Mouse (Mus musculus) midbrain, embryonic 15.5 days (tissue): Measurements from ENCODE around the gene Cox8a. TPM values are rescaled to one million over a fixed set of nuclear protein-coding genes. Genes with fewer than 3 reads are reported as not detected.

Experiments used
- ATAC-seq: fragments of 200-750 bp; cut with Nextera tagmentation; replicated peaks from 2 replicates; pipeline ENCODE4 v1.8.0; 2017; ENCODE audit warnings: moderate TSS enrichment
- H3K27ac ChIP-seq: fragments of 300-500 bp; sonication (generic); 2 replicates; pipeline ENCODE4 v1.5.1; 2015; ENCODE audit warnings: mild to moderate bottlenecking, inconsistent platforms
- H3K27me3 ChIP-seq: fragments of 300-500 bp; sonication (generic); replicated peaks from 2 replicates; pipeline ENCODE4 v1.6.1; 2015; ENCODE audit warnings: inconsistent platforms
- H3K36me3 ChIP-seq: fragments of 300-500 bp; sonication (generic); replicated peaks from 2 replicates; pipeline ENCODE4 v1.6.1; 2015; ENCODE audit warnings: inconsistent platforms
- H3K4me1 ChIP-seq: fragments of 300-500 bp; sonication (generic); 2 replicates; pipeline ENCODE4 v1.6.1; 2015; ENCODE audit warnings: inconsistent platforms
- H3K4me2 ChIP-seq: fragments of 300-500 bp; sonication (generic); 2 replicates; pipeline ENCODE4 v1.6.1; 2015; ENCODE audit warnings: inconsistent platforms, mild to moderate bottlenecking, moderate library complexity
- H3K4me3 ChIP-seq: fragments of 300-500 bp; sonication (generic); 2 replicates; pipeline ENCODE4 v1.5.1; 2015; ENCODE audit warnings: mild to moderate bottlenecking, inconsistent platforms
- H3K9ac ChIP-seq: fragments of 300-500 bp; sonication (generic); 2 replicates; pipeline ENCODE4 v1.6.1; 2015; ENCODE audit warnings: mild to moderate bottlenecking, inconsistent platforms
- H3K9me3 ChIP-seq: fragments of 300-500 bp; sonication (generic); 2 replicates; pipeline ENCODE4 v1.6.1; 2016; ENCODE audit warnings: inconsistent platforms
- WGBS: fragments of 180-500 bp; shearing (Covaris S2); methylation state at CpG from one replicate; pipeline ENCODE4 v1.1.7; 2015; ENCODE audit warnings: mixed read lengths; 5-methylcytosine and 5-hydroxymethylcytosine counted together
- polyA plus RNA-seq: library from polyadenylated mRNA; unstranded; fragments of >200 nt; fragmentation: Nextera tagmentation; extraction: Ambion mirVana; gene quantifications from 2 replicates; pipeline ENCODE4 v1.2.1, GENCODE M21; 2015

Cox8a gene
- polyA plus RNA-seq, 1 experiment from 2014 or later: 837 TPM

- Histone ChIP-seq H3K9me3 (no peaks in the 10 kb centered on the region), H3K9ac (no peak overlapping the region), H3K4me2 (no peak overlapping the region), H3K4me1 (peaks cover 21% of the 10 kb centered on the region), H3K27ac (no peak overlapping the region), H3K36me3 (peaks cover 35% of the 10 kb centered on the region), H3K4me3 (no peak overlapping the region), H3K27me3 (peaks cover 13% of the 10 kb centered on the region; the same call in 1 of the 2 replicates)
- peak; percentile 34; the same call in 1 of the 2 replicates for ATAC-seq
- WGBS: 13% methylated on average over 33 of the region's 33 CpGs
Measured at GRCm38 (mm10) chr19:7195900-7196728, 21.3 kb downstream of the Cox8a start.

- no peak overlapping the region for H3K27ac ChIP-seq
- H3K4me1 ChIP-seq: peaks cover 26% of the 10 kb centered on the region
- 30% methylated on average over 2 of the region's 2 CpGs for whole genome bisulfite sequencing
- no peak for ATAC-seq
- H3K9ac ChIP-seq: no peak overlapping the region
- 0 out of 2 replicates have a peak, but pooled peaks cover 4% of the 10 kb centered on the region for H3K36me3 ChIP-seq
- H3K27me3 ChIP-seq: peaks cover 13% of the 10 kb centered on the region; the same call in 1 of the 2 replicates
- no peak overlapping the region for H3K4me3 ChIP-seq
- no peak overlapping the region for H3K4me2 ChIP-seq
- H3K9me3 ChIP-seq: no peaks in the 10 kb centered on the region
Measured at GRCm38 (mm10) chr19:7192561-7192967, 24.9 kb downstream of the Cox8a start.

GRCm38 (mm10) chr19:7191639-7192038 lies 25.8 kb downstream of the Cox8a start:
- Histone ChIP-seq H3K27me3 (peaks cover 10% of the 10 kb centered on the region; the same call in 1 of the 2 replicates), H3K4me3 (no peak overlapping the region), H3K27ac (no peak overlapping the region), H3K9me3 (no peaks in the 10 kb centered on the region), H3K9ac (no peak overlapping the region), H3K4me1 (peaks cover 26% of the 10 kb centered on the region), H3K4me2 (no peak overlapping the region), H3K36me3 (no peaks in the 10 kb centered on the region)
- WGBS: 44% methylated on average over 6 of the region's 6 CpGs
- no peak for ATAC-seq

GRCm38 (mm10) chr19:7190986-7191385 lies 26.4 kb downstream of the Cox8a start:
- Histone ChIP-seq H3K9me3 (no peaks in the 10 kb centered on the region), H3K4me3 (no peak overlapping the region), H3K4me2 (no peak overlapping the region), H3K27ac (no peak overlapping the region), H3K27me3 (peaks cover 12% of the 10 kb centered on the region; the same call in 1 of the 2 replicates), H3K9ac (no peak overlapping the region), H3K36me3 (no peaks in the 10 kb centered on the region), H3K4me1 (peaks cover 25% of the 10 kb centered on the region)
- WGBS: 41% methylated on average over 5 of the region's 5 CpGs
- no peak for ATAC-seq

- H3K4me2 ChIP-seq: no peak overlapping the region
- H3K27me3 ChIP-seq: peaks cover 23% of the 10 kb centered on the region
- no peaks in the 10 kb centered on the region for H3K36me3 ChIP-seq
- ATAC-seq: no peak
- no peaks in the 10 kb centered on the region for H3K9me3 ChIP-seq
- 84% methylated on average over 4 of the region's 4 CpGs for WGBS
- H3K27ac ChIP-seq: no peak overlapping the region
- peaks cover 32% of the 10 kb centered on the region for H3K4me1 ChIP-seq
- H3K4me3 ChIP-seq: no peak overlapping the region
- no peak overlapping the region for H3K9ac ChIP-seq
Measured at GRCm38 (mm10) chr19:7189026-7189425, 28.4 kb downstream of the Cox8a start.

GRCm38 (mm10) chr19:7187157-7187556 lies 30.3 kb downstream of the Cox8a start:
- Histone ChIP-seq H3K9me3 (no peaks in the 10 kb centered on the region), H3K27me3 (peaks cover 28% of the 10 kb centered on the region), H3K4me1 (peaks cover 36% of the 10 kb centered on the region), H3K27ac (no peak overlapping the region), H3K36me3 (no peaks in the 10 kb centered on the region), H3K4me3 (no peak overlapping the region), H3K4me2 (no peak overlapping the region), H3K9ac (no peak overlapping the region)
- ATAC-seq: no peak
- WGBS: 57% methylated on average over 5 of the region's 5 CpGs

- Histone ChIP-seq H3K9ac (no peak overlapping the region), H3K4me3 (no peak overlapping the region), H3K27ac (no peak overlapping the region), H3K27me3 (peaks cover 32% of the 10 kb centered on the region), H3K4me2 (peak overlapping the region; percentile 11; the same call in 1 of the 2 replicates), H3K36me3 (no peaks in the 10 kb centered on the region), H3K9me3 (no peaks in the 10 kb centered on the region), H3K4me1 (peaks cover 38% of the 10 kb centered on the region)
- 8% methylated on average over 18 of the region's 18 CpGs for WGBS
- no peak for ATAC-seq
Measured at GRCm38 (mm10) chr19:7185715-7186291, 31.6 kb downstream of the Cox8a start.

- H3K4me1 ChIP-seq: peaks cover 38% of the 10 kb centered on the region
- peaks cover 35% of the 10 kb centered on the region for H3K27me3 ChIP-seq
- H3K9me3 ChIP-seq: no peaks in the 10 kb centered on the region
- 37% methylated on average over 4 of the region's 4 CpGs for WGBS
- no peak overlapping the region for H3K4me2 ChIP-seq
- H3K9ac ChIP-seq: no peak overlapping the region
- no peak for ATAC-seq
- no peak overlapping the region for H3K4me3 ChIP-seq
- H3K36me3 ChIP-seq: no peaks in the 10 kb centered on the region
- H3K27ac ChIP-seq: no peak overlapping the region
Measured at GRCm38 (mm10) chr19:7185059-7185458, 32.4 kb downstream of the Cox8a start.

GRCm38 (mm10) chr19:7183419-7183818 lies 34.0 kb downstream of the Cox8a start:
- H3K9ac ChIP-seq: no peak overlapping the region
- peaks cover 38% of the 10 kb centered on the region for H3K4me1 ChIP-seq
- no peaks in the 10 kb centered on the region for H3K9me3 ChIP-seq
- no peak for ATAC-seq
- 34% methylated on average over 11 of the region's 11 CpGs for WGBS
- H3K4me3 ChIP-seq: no peak overlapping the region
- H3K36me3 ChIP-seq: no peaks in the 10 kb centered on the region
- H3K4me2 ChIP-seq: no peak overlapping the region
- H3K27ac ChIP-seq: no peak overlapping the region
- peaks cover 38% of the 10 kb centered on the region for H3K27me3 ChIP-seq

GRCm38 (mm10) chr19:7182273-7182949 lies 35.0 kb downstream of the Cox8a start:
- H3K9ac ChIP-seq: no peak overlapping the region
- H3K4me2 ChIP-seq: 0 out of 2 replicates have a peak overlapping the region, but pooled peaks have one; percentile 10
- no peaks in the 10 kb centered on the region for H3K36me3 ChIP-seq
- ATAC-seq: peak; percentile 64
- 9% methylated on average over 23 of the region's 23 CpGs for WGBS
- peaks cover 38% of the 10 kb centered on the region for H3K27me3 ChIP-seq
- H3K9me3 ChIP-seq: no peaks in the 10 kb centered on the region
- no peak overlapping the region for H3K4me3 ChIP-seq
- H3K27ac ChIP-seq: 0 out of 2 replicates have a peak overlapping the region, but pooled peaks have one; percentile 20
- H3K4me1 ChIP-seq: peaks cover 42% of the 10 kb centered on the region

- Histone ChIP-seq H3K4me3 (no peak overlapping the region), H3K36me3 (no peaks in the 10 kb centered on the region), H3K9me3 (no peaks in the 10 kb centered on the region), H3K27ac (no peak overlapping the region), H3K27me3 (peaks cover 33% of the 10 kb centered on the region), H3K4me2 (no peak overlapping the region), H3K9ac (no peak overlapping the region), H3K4me1 (peaks cover 42% of the 10 kb centered on the region)
- ATAC-seq: no peak
- 54% methylated on average over 7 of the region's 7 CpGs for WGBS
Measured at GRCm38 (mm10) chr19:7181496-7181895, 35.9 kb downstream of the Cox8a start.

- no peaks in the 10 kb centered on the region for H3K36me3 ChIP-seq
- H3K27ac ChIP-seq: no peak overlapping the region
- peaks cover 44% of the 10 kb centered on the region for H3K4me1 ChIP-seq
- H3K27me3 ChIP-seq: peaks cover 28% of the 10 kb centered on the region
- no peaks in the 10 kb centered on the region for H3K9me3 ChIP-seq
- 73% methylated on average over 8 of the region's 8 CpGs for WGBS
- H3K4me3 ChIP-seq: no peak overlapping the region
- H3K4me2 ChIP-seq: no peak overlapping the region
- ATAC-seq: no peak
- H3K9ac ChIP-seq: no peak overlapping the region
Measured at GRCm38 (mm10) chr19:7180756-7181405, 36.5 kb downstream of the Cox8a start.
